Mouse (Mus musculus) CH12.LX (cell line): ENCODE results near the gene Gm26602. TPM values are rescaled to one million over a fixed set of nuclear protein-coding genes. Genes with fewer than 3 reads are reported as not detected.
A peak's percentile ranks its signal among the peaks of the same experiment; 100 is the strongest.

Experiments
- DNase-seq: peaks from one replicate; pipeline ENCODE4 v3.0.0-alpha.2; 2013; ENCODE audit errors: extremely low read depth
- H3K27ac ChIP-seq: 2 replicates; pipeline ENCODE4 v1.5.1; 2012; ENCODE audit warnings: low read depth, mild to moderate bottlenecking, control low read depth, moderate library complexity; ENCODE audit not compliant: insufficient read depth
- H3K27me3 ChIP-seq: replicated peaks from 2 replicates; pipeline ENCODE3; 2012; ENCODE audit warnings: inconsistent platforms
- H3K36me3 ChIP-seq, 2 experiments: replicated peaks in 1 of 2; 2 replicates each; pipeline versions ENCODE3 to v1.6.1; 2012; ENCODE audit warnings: inconsistent platforms in 1 of 2, low read length in 1 of 2, mild to moderate bottlenecking in 1 of 2, mixed read lengths in 1 of 2, moderate library complexity in 1 of 2; ENCODE audit not compliant: control insufficient read depth in 1 of 2, insufficient read depth in 1 of 2
- H3K4me1 ChIP-seq, 2 experiments: 2 replicates each; pipeline ENCODE4 v1.6.1; 2012; ENCODE audit warnings: inconsistent platforms in 1 of 2, moderate library complexity in 1 of 2; ENCODE audit not compliant: insufficient read depth in 2 of 2, control insufficient read depth in 1 of 2
- H3K4me2 ChIP-seq: 2 replicates; pipeline ENCODE4 v1.6.1; 2012; ENCODE audit warnings: low read depth, mild to moderate bottlenecking, control low read depth; ENCODE audit not compliant: poor library complexity, insufficient read depth, severe bottlenecking
- H3K4me3 ChIP-seq, 3 experiments: fragments of 150-350 bp in 1 of 3; sonication (generic) in 1 of 3; replicated peaks in 1 of 3; 2 replicates each; pipeline versions ENCODE3 to v1.5.1; 2011 to 2012; ENCODE audit warnings: low read depth in 2 of 3, low read length in 2 of 3, mild to moderate bottlenecking in 2 of 3, moderate library complexity in 2 of 3, control low read depth in 1 of 3, improper control_type of control experiment in 1 of 3, inconsistent platforms in 1 of 3, mixed read lengths in 1 of 3; ENCODE audit not compliant: poor library complexity in 1 of 3
- H3K79me2 ChIP-seq: replicated peaks from 2 replicates; pipeline ENCODE4 v1.6.1; 2012; ENCODE audit warnings: mild to moderate bottlenecking, moderate library complexity; ENCODE audit not compliant: control insufficient read depth, poor library complexity, insufficient read depth, severe bottlenecking; ENCODE audit errors: extremely low read depth
- H3K9ac ChIP-seq: 2 replicates; pipeline ENCODE4 v1.6.1; 2012; ENCODE audit warnings: low read depth, mild to moderate bottlenecking, control low read depth, moderate library complexity; ENCODE audit not compliant: insufficient read depth
- H3K9me3 ChIP-seq: replicated peaks from 2 replicates; pipeline ENCODE3; 2012; ENCODE audit warnings: low read length, inconsistent platforms, mixed read lengths
- CHD2 ChIP-seq: IDR thresholded peaks from 2 replicates; pipeline ENCODE4 v1.6.1; 2011; ENCODE audit warnings: low read length, improper control_type of control experiment
- CTCF ChIP-seq, 2 experiments: IDR thresholded peaks in 1 of 2; conservative IDR thresholded peaks in 1 of 2; 2 replicates each; pipeline ENCODE4 v1.5.1; 2011 to 2012; ENCODE audit warnings: low read depth in 2 of 2, low read length in 2 of 2, improper control_type of control experiment in 1 of 2, inconsistent platforms in 1 of 2, mild to moderate bottlenecking in 1 of 2, moderate library complexity in 1 of 2
- EP300 ChIP-seq: IDR thresholded peaks from 2 replicates; pipeline ENCODE4 v1.6.1; 2011; ENCODE audit warnings: low read length, improper control_type of control experiment
- HCFC1 ChIP-seq: IDR thresholded peaks from 2 replicates; pipeline ENCODE4 v1.6.1; 2012; ENCODE audit warnings: low read depth, mild to moderate bottlenecking, inconsistent platforms, low read length, improper control_type of control experiment
- IRF4 ChIP-seq: IDR thresholded peaks from 2 replicates; pipeline ENCODE4 v1.6.1; 2014; ENCODE audit warnings: low read depth, mild to moderate bottlenecking, inconsistent platforms, low read length, improper control_type of control experiment
- MAZ ChIP-seq: IDR thresholded peaks from 2 replicates; pipeline ENCODE4 v1.6.1; 2012; ENCODE audit warnings: low read depth, mild to moderate bottlenecking, inconsistent platforms, low read length, improper control_type of control experiment, moderate library complexity
- MEF2A ChIP-seq: IDR thresholded peaks from 2 replicates; pipeline ENCODE4 v1.6.1; 2014; ENCODE audit warnings: low read depth, mild to moderate bottlenecking, inconsistent platforms, low read length, improper control_type of control experiment, borderline replicate concordance
- MXI1 ChIP-seq: IDR thresholded peaks from 2 replicates; pipeline ENCODE4 v1.6.1; 2011; ENCODE audit warnings: mild to moderate bottlenecking, low read depth, low read length, improper control_type of control experiment
- MYC ChIP-seq: IDR thresholded peaks from 2 replicates; pipeline ENCODE4 v1.6.1; 2011; ENCODE audit warnings: low read depth, mild to moderate bottlenecking, improper control_type of control experiment, low read length
- NELFE ChIP-seq: IDR thresholded peaks from 2 replicates; pipeline ENCODE4 v1.6.1; 2011; ENCODE audit warnings: low read depth, low read length, improper control_type of control experiment
- PAX5 ChIP-seq: IDR thresholded peaks from 2 replicates; pipeline ENCODE4 v1.6.1; 2012; ENCODE audit warnings: low read length, inconsistent platforms, mixed read lengths
- POLR2A ChIP-seq: IDR thresholded peaks from 2 replicates; pipeline ENCODE4 v1.6.1; 2011; ENCODE audit warnings: low read depth, mild to moderate bottlenecking, improper control_type of control experiment, low read length
- POLR2AphosphoS2 ChIP-seq: IDR thresholded peaks from 2 replicates; pipeline ENCODE4 v1.6.1; 2011; ENCODE audit warnings: low read depth, low read length, improper control_type of control experiment
- RCOR1 ChIP-seq: conservative IDR thresholded peaks from 2 replicates; pipeline ENCODE4 v1.6.1; 2012; ENCODE audit warnings: low read depth, mild to moderate bottlenecking, inconsistent platforms, low read length, improper control_type of control experiment
- SIN3A ChIP-seq: IDR thresholded peaks from 2 replicates; pipeline ENCODE4 v1.6.1; 2012; ENCODE audit warnings: low read length, improper control_type of control experiment, inconsistent platforms
- SMC3 ChIP-seq: IDR thresholded peaks from 2 replicates; pipeline ENCODE4 v1.6.1; 2011; ENCODE audit warnings: low read depth, low read length, improper control_type of control experiment
- TCF12 ChIP-seq: IDR thresholded peaks from 2 replicates; pipeline ENCODE4 v1.6.1; 2014; ENCODE audit warnings: low read depth, mild to moderate bottlenecking, inconsistent platforms, low read length, improper control_type of control experiment
- USF1 ChIP-seq: IDR thresholded peaks from 2 replicates; pipeline ENCODE4 v1.6.1; 2014; ENCODE audit warnings: low read depth, mild to moderate bottlenecking, inconsistent platforms, low read length, improper control_type of control experiment
- ZMIZ1 ChIP-seq: IDR thresholded peaks from 2 replicates; pipeline ENCODE4 v1.6.1; 2012; ENCODE audit warnings: low read depth, mild to moderate bottlenecking, inconsistent platforms, low read length, improper control_type of control experiment
- ZNF384 ChIP-seq: IDR thresholded peaks from 2 replicates; pipeline ENCODE4 v1.6.1; 2012; ENCODE audit warnings: low read depth, low read length, improper control_type of control experiment, inconsistent platforms
- dilution Hi-C: fragments of 300-500 bp; cut with MboI; formaldehyde crosslinking; loops from 2 replicates; pipeline ENCODE4 v1.14.3; 2020; ENCODE audit warnings: low sequenced_read_pairs; ENCODE audit not compliant: extremely low pct_unique_long_range_greater_than_20kb, extremely low pct_ligation_motif_present
- in situ Hi-C: fragments of 300-500 bp; cut with MboI; formaldehyde crosslinking; loops from 3 replicates; pipeline ENCODE4 v1.14.3; 2019; ENCODE audit warnings: low sequenced_read_pairs, low pct_ligation_motif_present, low pct_unique_long_range_greater_than_20kb, mixed read lengths
- polyA plus RNA-seq: library from polyadenylated mRNA; unstranded; fragments of >175 nt; gene quantifications from 2 replicates; pipeline ENCODE4 v1.2.1, GENCODE M21; 2012; ENCODE audit warnings: low read depth; ENCODE audit not compliant: insufficient read length
- total RNA-seq, 2 experiments: library from RNA; depleted of rRNA; stranded (reverse); fragments of 300-350 nt in 1 of 2; fragments of >200 nt in 1 of 2; gene quantifications; 2 replicates each; pipeline ENCODE4 v1.2.3; 2012 to 2014

Gene Gm26602
- total and polyA plus RNA-seq, 3 experiments, result 8.1 TPM; not detected in 2

DNA sequence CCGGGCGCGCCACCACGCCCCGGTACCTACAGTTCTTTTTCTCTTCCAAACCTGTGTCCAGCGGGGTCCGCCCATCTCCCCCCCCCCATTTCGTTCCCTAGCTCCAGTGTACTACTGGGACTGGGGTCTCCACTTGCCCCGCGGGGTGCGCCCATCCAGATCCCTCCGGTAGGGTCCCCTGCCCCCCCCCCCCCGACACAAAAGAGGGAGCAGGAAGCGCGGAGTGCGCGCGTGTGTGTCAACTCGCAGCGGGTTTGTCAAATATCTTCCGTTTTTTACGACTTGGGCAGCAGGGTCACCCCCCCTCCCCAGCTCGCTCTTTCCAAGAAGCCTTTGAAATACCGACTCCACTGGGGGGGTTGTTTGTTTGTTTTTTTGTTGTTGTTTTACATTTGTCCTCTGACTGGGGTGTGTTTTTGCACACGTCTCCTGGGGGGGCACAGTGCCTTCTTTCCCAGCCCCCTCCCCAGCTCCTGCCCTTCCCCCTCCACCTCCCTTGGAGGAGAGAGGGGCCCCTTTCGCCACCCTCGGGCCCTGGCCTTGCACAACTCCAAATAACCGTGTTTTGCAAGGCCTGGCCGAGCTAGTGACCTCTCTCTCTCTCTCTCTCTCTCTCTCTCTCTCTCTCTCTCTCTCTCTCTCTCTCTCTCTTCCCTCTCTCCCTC is 17.5 kb downstream of the Gm26602 start:
- Histone ChIP-seq H3K9ac (peak overlapping the region; percentile 98), H3K4me3 (peak overlapping the region; percentile 72 to 96 (median 91)), H3K36me3 (peaks cover 25 to 35% of the 10 kb centered on the region in 2 experiments), H3K79me2 (peaks cover 63% of the 10 kb centered on the region), H3K27me3 (no peaks in the 10 kb centered on the region), H3K9me3 (no peaks in the 10 kb centered on the region), H3K4me2 (peak overlapping the region; percentile 46; the same call in 1 of the 2 replicates), H3K4me1 (peaks cover 10 to 66% of the 10 kb centered on the region in 2 experiments), H3K27ac (peak overlapping the region; percentile 80; the same call in 1 of the 2 replicates)
- TF ChIP-seq HCFC1, result 0 out of 2 replicates have a peak, but pooled peaks have one; percentile 11
- TF ChIP-seq SMC3, result no peak
- peak; percentile 66; the same call in 1 of the 2 replicates for TF ChIP-seq CHD2
- no peak for TF ChIP-seq PAX5
- TF ChIP-seq RCOR1, result no peak
- TF ChIP-seq MAZ, result 0 out of 2 replicates have a peak, but pooled peaks have one; percentile 2
- peak; percentile 26; the same call in 1 of the 2 replicates for TF ChIP-seq POLR2A
- TF ChIP-seq NELFE, result 0 out of 2 replicates have a peak, but pooled peaks have one; percentile 3
- TF ChIP-seq CTCF (conservative IDR thresholded peaks at IDR 0.05 in 1 of 2, IDR thresholded peaks at IDR 0.05 in 1 of 2; ENCODE audit: low read depth in 2 of 2, low read length in 2 of 2), result no peak
- peak; percentile 3; the same call in 1 of the 2 replicates for TF ChIP-seq IRF4
- TF ChIP-seq POLR2AphosphoS2, result no peak
- TF ChIP-seq TCF12, result 0 out of 2 replicates have a peak, but pooled peaks have one; percentile 30
- TF ChIP-seq MXI1, result no peak
- dilution Hi-C loops, result no loop called here
- peak; percentile 51 for DNase-seq
- in situ Hi-C loops, result loop anchor here (5.0 kb wide), 2 partner anchors 34 to 36 kb away; partner anchors contain the start of genes Cfd and Wdr18

DNA sequence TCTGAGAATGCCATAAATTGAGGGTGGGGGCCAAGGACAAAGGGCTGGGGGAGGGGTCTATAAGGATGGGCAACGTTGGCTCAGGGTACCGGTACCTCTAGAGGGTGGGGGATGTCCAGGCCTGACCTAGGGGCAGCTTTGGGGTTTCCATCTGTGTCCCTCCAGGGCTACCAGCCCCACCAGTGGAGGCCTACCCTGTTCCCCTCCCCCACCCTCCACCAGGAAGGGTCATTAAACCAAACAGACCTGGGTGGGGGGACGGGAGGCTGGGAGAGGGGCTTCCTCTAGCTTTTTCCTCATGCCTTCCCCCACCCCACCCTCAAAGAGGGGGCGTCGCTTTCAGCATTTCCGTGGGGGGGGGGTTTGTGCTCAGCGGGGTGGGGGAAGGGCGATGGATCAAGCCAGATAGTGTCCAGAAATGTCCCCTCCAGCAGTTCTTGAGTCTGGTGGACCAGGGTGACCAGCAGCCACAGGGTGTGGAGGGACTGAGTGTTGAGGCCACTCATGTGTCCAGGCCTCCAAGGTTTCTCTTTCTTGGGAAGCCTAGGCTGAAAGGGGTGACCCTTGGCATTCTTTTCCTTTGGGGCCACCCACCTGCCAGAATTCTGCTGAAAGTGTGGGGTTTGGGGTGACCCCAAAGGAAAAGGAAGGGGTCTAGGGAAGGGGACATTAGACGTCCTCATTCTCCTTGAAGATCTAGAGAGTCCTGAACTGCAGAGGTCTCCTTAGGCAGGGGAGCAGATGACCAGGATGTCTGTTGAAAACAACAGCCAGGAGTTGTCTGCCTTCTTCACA is 18.4 kb downstream of the Gm26602 start:
- peak overlapping the region; percentile 98 for H3K9ac ChIP-seq
- peak overlapping the region; percentile 78 for H3K4me2 ChIP-seq
- no peaks in the 10 kb centered on the region for H3K9me3 ChIP-seq
- H3K27ac ChIP-seq, result peak overlapping the region; percentile 65
- TF ChIP-seq SIN3A (peak; percentile 42; the same call in 1 of the 2 replicates), USF1 (no peak), MAZ (0 out of 2 replicates have a peak, but pooled peaks have one; percentile 33), CHD2 (peak; percentile 90), ZNF384 (no peak), MYC (no peak), ZMIZ1 (0 out of 2 replicates have a peak, but pooled peaks have one; percentile 24), POLR2A (0 out of 2 replicates have a peak, but pooled peaks have one; percentile 36), EP300 (no peak), TCF12 (no peak), MEF2A (no peak)
- dilution Hi-C loops (no loop called here), in situ Hi-C loops (loop anchor here (5.0 kb wide), 2 partner anchors 33 to 37 kb away; partner anchors contain the start of genes Cfd and Wdr18)
- H3K4me1 ChIP-seq, result peaks cover 20 to 66% of the 10 kb centered on the region in 2 experiments
- peaks cover 72% of the 10 kb centered on the region for H3K79me2 ChIP-seq
- no peak for DNase-seq
- peaks cover 35 to 44% of the 10 kb centered on the region in 2 experiments for H3K36me3 ChIP-seq
- H3K4me3 ChIP-seq, result peak overlapping the region; percentile 72 to 96 (median 91)
- H3K27me3 ChIP-seq, result no peaks in the 10 kb centered on the region
